Mouse (Mus musculus): Measurements from ENCODE around the gene Nrg3. TPM values are rescaled to one million over a fixed set of nuclear protein-coding genes. Genes with fewer than 3 reads are reported as not detected.

The Nrg3 gene
- total RNA-seq, 1 experiment from 2014 or later: not detected

- no peak for ATAC-seq (replicated peaks in 1 of 2; ENCODE audit: insufficient read depth in 1 of 2, low FRiP score in 2 of 2, low TSS enrichment in 1 of 2, low read depth in 1 of 2, poor library complexity in 2 of 2, severe bottlenecking in 2 of 2)
Measured at GRCm38 (mm10) chr14:39043793-39044192, 429.1 kb downstream of the Nrg3 start.

GRCm38 (mm10) chr14:39043384-39043783, 429.5 kb downstream of the Nrg3 start:
- no peak for ATAC-seq (replicated peaks in 1 of 2; ENCODE audit: insufficient read depth in 1 of 2, low FRiP score in 2 of 2, low TSS enrichment in 1 of 2, low read depth in 1 of 2, poor library complexity in 2 of 2, severe bottlenecking in 2 of 2)

- ATAC-seq (replicated peaks in 1 of 2; ENCODE audit: insufficient read depth in 1 of 2, low FRiP score in 2 of 2, low TSS enrichment in 1 of 2, low read depth in 1 of 2, poor library complexity in 2 of 2, severe bottlenecking in 2 of 2): no peak
Measured at GRCm38 (mm10) chr14:39039046-39039445, 433.8 kb downstream of the Nrg3 start.

GRCm38 (mm10) chr14:39034482-39034881, 438.4 kb downstream of the Nrg3 start:
- no peak for ATAC-seq (replicated peaks in 1 of 2; ENCODE audit: insufficient read depth in 1 of 2, low FRiP score in 2 of 2, low TSS enrichment in 1 of 2, low read depth in 1 of 2, poor library complexity in 2 of 2, severe bottlenecking in 2 of 2)

GRCm38 (mm10) chr14:39023065-39023464, 449.8 kb downstream of the Nrg3 start:
- ATAC-seq (replicated peaks in 1 of 2; ENCODE audit: insufficient read depth in 1 of 2, low FRiP score in 2 of 2, low TSS enrichment in 1 of 2, low read depth in 1 of 2, poor library complexity in 2 of 2, severe bottlenecking in 2 of 2): no peak

- no peak for ATAC-seq (replicated peaks in 1 of 2; ENCODE audit: insufficient read depth in 1 of 2, low FRiP score in 2 of 2, low TSS enrichment in 1 of 2, low read depth in 1 of 2, poor library complexity in 2 of 2, severe bottlenecking in 2 of 2)
Measured at GRCm38 (mm10) chr14:39014126-39014525, 458.8 kb downstream of the Nrg3 start.

- ATAC-seq (replicated peaks in 1 of 2; ENCODE audit: insufficient read depth in 1 of 2, low FRiP score in 2 of 2, low TSS enrichment in 1 of 2, low read depth in 1 of 2, poor library complexity in 2 of 2, severe bottlenecking in 2 of 2): no peak
Measured at GRCm38 (mm10) chr14:38997843-38998242, 475.0 kb downstream of the Nrg3 start.

GRCm38 (mm10) chr14:38992574-38992866, 480.4 kb downstream of the Nrg3 start:
- ATAC-seq (replicated peaks in 1 of 2; ENCODE audit: insufficient read depth in 1 of 2, low FRiP score in 2 of 2, low TSS enrichment in 1 of 2, low read depth in 1 of 2, poor library complexity in 2 of 2, severe bottlenecking in 2 of 2): no peak

GRCm38 (mm10) chr14:38991847-38992573, 480.9 kb downstream of the Nrg3 start:
- no peak for ATAC-seq (replicated peaks in 1 of 2; ENCODE audit: insufficient read depth in 1 of 2, low FRiP score in 2 of 2, low TSS enrichment in 1 of 2, low read depth in 1 of 2, poor library complexity in 2 of 2, severe bottlenecking in 2 of 2)

- ATAC-seq (replicated peaks in 1 of 2; ENCODE audit: insufficient read depth in 1 of 2, low FRiP score in 2 of 2, low TSS enrichment in 1 of 2, low read depth in 1 of 2, poor library complexity in 2 of 2, severe bottlenecking in 2 of 2): no peak
Measured at GRCm38 (mm10) chr14:38959367-38959766, 513.5 kb downstream of the Nrg3 start.

GRCm38 (mm10) chr14:38937481-38937880, 535.4 kb downstream of the Nrg3 start:
- no peak for ATAC-seq (replicated peaks in 1 of 2; ENCODE audit: insufficient read depth in 1 of 2, low FRiP score in 2 of 2, low TSS enrichment in 1 of 2, low read depth in 1 of 2, poor library complexity in 2 of 2, severe bottlenecking in 2 of 2)

GRCm38 (mm10) chr14:38936483-38937054, 536.3 kb downstream of the Nrg3 start:
- no peak for ATAC-seq (replicated peaks in 1 of 2; ENCODE audit: insufficient read depth in 1 of 2, low FRiP score in 2 of 2, low TSS enrichment in 1 of 2, low read depth in 1 of 2, poor library complexity in 2 of 2, severe bottlenecking in 2 of 2)

- ATAC-seq (replicated peaks in 1 of 2; ENCODE audit: insufficient read depth in 1 of 2, low FRiP score in 2 of 2, low TSS enrichment in 1 of 2, low read depth in 1 of 2, poor library complexity in 2 of 2, severe bottlenecking in 2 of 2): no peak
Measured at GRCm38 (mm10) chr14:38923652-38924051, 549.2 kb downstream of the Nrg3 start.

GRCm38 (mm10) chr14:38920800-38921199, 552.1 kb downstream of the Nrg3 start:
- ATAC-seq (replicated peaks in 1 of 2; ENCODE audit: insufficient read depth in 1 of 2, low FRiP score in 2 of 2, low TSS enrichment in 1 of 2, low read depth in 1 of 2, poor library complexity in 2 of 2, severe bottlenecking in 2 of 2): no peak

- no peak for ATAC-seq (replicated peaks in 1 of 2; ENCODE audit: insufficient read depth in 1 of 2, low FRiP score in 2 of 2, low TSS enrichment in 1 of 2, low read depth in 1 of 2, poor library complexity in 2 of 2, severe bottlenecking in 2 of 2)
Measured at GRCm38 (mm10) chr14:38870591-38870990, 602.3 kb downstream of the Nrg3 start.

- no peak for ATAC-seq (replicated peaks in 1 of 2; ENCODE audit: insufficient read depth in 1 of 2, low FRiP score in 2 of 2, low TSS enrichment in 1 of 2, low read depth in 1 of 2, poor library complexity in 2 of 2, severe bottlenecking in 2 of 2)
Measured at GRCm38 (mm10) chr14:38847566-38847965, 625.3 kb downstream of the Nrg3 start.

GRCm38 (mm10) chr14:38847091-38847490, 625.8 kb downstream of the Nrg3 start:
- no peak for ATAC-seq (replicated peaks in 1 of 2; ENCODE audit: insufficient read depth in 1 of 2, low FRiP score in 2 of 2, low TSS enrichment in 1 of 2, low read depth in 1 of 2, poor library complexity in 2 of 2, severe bottlenecking in 2 of 2)

GRCm38 (mm10) chr14:38835006-38835405, 637.9 kb downstream of the Nrg3 start:
- no peak for ATAC-seq (replicated peaks in 1 of 2; ENCODE audit: insufficient read depth in 1 of 2, low FRiP score in 2 of 2, low TSS enrichment in 1 of 2, low read depth in 1 of 2, poor library complexity in 2 of 2, severe bottlenecking in 2 of 2)

GRCm38 (mm10) chr14:38824891-38825290, 648.0 kb downstream of the Nrg3 start:
- ATAC-seq (replicated peaks in 1 of 2; ENCODE audit: insufficient read depth in 1 of 2, low FRiP score in 2 of 2, low TSS enrichment in 1 of 2, low read depth in 1 of 2, poor library complexity in 2 of 2, severe bottlenecking in 2 of 2): no peak
